Mouse (Mus musculus): ENCODE data around the gene Sept10. TPM values are rescaled to one million over a fixed set of nuclear protein-coding genes. Genes with fewer than 3 reads are reported as not detected.

The Sept10 gene
- polyA plus RNA-seq, 1 experiment from 2014 or later: 21.9 TPM

Other genes with a start within 250 kb of the Sept10 start
- gene Sowahc, start 106 bp upstream of the Sept10 start, polyA plus RNA-seq (2016; fragmentation: Nextera tagmentation; extraction: Ambion mirVana): 17.9 and 18.7 TPM in 2 replicates
- gene P4ha1, start 101.4 kb upstream of the Sept10 start, polyA plus RNA-seq (2016; fragmentation: Nextera tagmentation; extraction: Ambion mirVana): 35.5 and 38.2 TPM in 2 replicates
- 1.5 and 3.5 TPM in 2 replicates for gene Gm10273, start 173.8 kb upstream of the Sept10 start, polyA plus RNA-seq (2016; fragmentation: Nextera tagmentation; extraction: Ambion mirVana)
- not detected in 2 replicates for gene Pla2g12b, start 181.8 kb upstream of the Sept10 start, polyA plus RNA-seq (2016; fragmentation: Nextera tagmentation; extraction: Ambion mirVana)
- 0.41 and 0.50 TPM in 2 replicates for gene Oit3, start 219.9 kb upstream of the Sept10 start, polyA plus RNA-seq (2016; fragmentation: Nextera tagmentation; extraction: Ambion mirVana)